Mouse (Mus musculus): Measurements from ENCODE around the gene Cebpb. TPM values are rescaled to one million over a fixed set of nuclear protein-coding genes. Genes with fewer than 3 reads are reported as not detected.

The Cebpb gene
- total and polyA plus RNA-seq, 2 experiments from 2014 or later, result 4.3 to 5.7 TPM

DNA sequence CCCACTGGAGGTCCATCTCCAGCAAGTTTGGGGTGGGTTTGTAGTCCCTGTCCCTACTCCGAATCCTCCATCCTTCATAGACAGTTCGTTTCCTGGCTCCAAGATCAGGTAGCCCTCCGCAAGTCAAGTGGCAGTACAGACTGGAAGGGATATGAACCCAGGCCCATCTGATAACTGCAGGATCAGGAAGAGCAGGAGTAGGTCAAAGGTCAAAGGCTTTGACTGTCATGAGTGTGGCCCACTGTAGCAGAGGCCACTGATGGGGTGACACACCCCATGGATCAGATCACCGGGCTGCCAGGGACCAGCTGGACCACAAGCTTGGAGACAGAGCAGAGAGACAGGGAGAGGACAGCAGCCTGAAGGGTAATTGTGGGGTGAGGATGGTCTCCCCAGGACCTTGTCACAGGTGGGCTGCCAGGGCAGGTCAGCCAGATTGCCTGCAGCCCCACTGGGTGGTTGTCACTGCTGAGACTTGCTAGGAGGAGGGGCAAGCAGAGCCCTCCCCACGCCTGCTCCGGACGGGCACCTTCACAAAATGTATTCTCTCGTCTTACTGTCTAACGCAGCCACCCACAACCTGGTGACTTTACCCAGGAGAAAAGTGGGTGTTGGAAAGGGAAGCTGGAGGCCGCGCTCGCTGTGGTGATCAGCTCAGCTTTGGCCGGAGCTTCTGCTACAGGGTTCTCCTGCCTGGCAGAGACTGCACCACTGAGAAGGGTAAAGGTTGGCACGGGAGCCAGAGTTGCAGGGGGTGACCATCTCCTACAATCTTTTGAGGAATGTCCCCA is 3.4 kb downstream of the Cebpb start:
- Histone ChIP-seq H3K9me3 (ENCODE audit: low read length) (no peaks in the 10 kb centered on the region), H3K9ac (no peak overlapping the region), H3K27ac (ENCODE audit: low read depth, low read length) (no peak overlapping the region), H3K4me1 (ENCODE audit: insufficient read depth) (no peaks in the 10 kb centered on the region), H3K36me3 (ENCODE audit: insufficient read depth) (no peaks in the 10 kb centered on the region), H3K4me3 (ENCODE audit: low read depth, low read length) (no peak overlapping the region), H3K4me2 (ENCODE audit: low read depth) (no peak overlapping the region), H3K27me3 (ENCODE audit: insufficient read depth, low read length) (peaks cover 23% of the 10 kb centered on the region)
- 87% methylated on average over 14 of the region's 14 CpGs for WGBS
- DNase-seq (no peak), ATAC-seq (no peak)
- no peak for TF ChIP-seq CTCF (IDR thresholded peaks at IDR 0.05; ENCODE audit: low read depth)

DNA sequence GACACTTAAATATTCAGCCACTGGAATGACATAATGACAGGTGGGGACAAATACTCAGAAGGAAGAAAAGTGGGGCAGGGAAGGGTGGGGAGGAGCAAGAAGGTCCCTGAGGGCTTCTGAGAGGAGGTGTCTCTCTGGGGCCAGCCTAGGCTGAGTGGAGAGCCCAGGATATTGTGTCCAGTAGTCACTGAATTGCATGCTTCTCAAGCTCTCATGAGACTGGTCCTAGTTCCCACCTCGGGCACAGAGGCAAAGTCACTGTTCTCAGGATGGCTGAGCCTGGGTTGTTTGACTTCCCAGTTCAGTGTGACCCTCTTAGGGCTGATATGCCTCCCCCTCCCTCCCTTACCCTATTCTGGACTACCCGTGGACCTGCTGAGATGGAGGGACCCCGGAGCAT is 4.1 kb downstream of the Cebpb start:
- no peak for ATAC-seq
- no peak for DNase-seq
- no peak overlapping the region for H3K9ac ChIP-seq
- peaks cover 23% of the 10 kb centered on the region for H3K27me3 ChIP-seq (ENCODE audit: insufficient read depth, low read length)
- H3K4me1 ChIP-seq (ENCODE audit: insufficient read depth), result no peaks in the 10 kb centered on the region
- no peak overlapping the region for H3K27ac ChIP-seq (ENCODE audit: low read depth, low read length)
- H3K9me3 ChIP-seq (ENCODE audit: low read length), result no peaks in the 10 kb centered on the region
- H3K4me3 ChIP-seq (ENCODE audit: low read depth, low read length), result no peak overlapping the region
- TF ChIP-seq CTCF (IDR thresholded peaks at IDR 0.05; ENCODE audit: low read depth), result no peak
- no peaks in the 10 kb centered on the region for H3K36me3 ChIP-seq (ENCODE audit: insufficient read depth)
- no peak overlapping the region for H3K4me2 ChIP-seq (ENCODE audit: low read depth)
- WGBS, result 75% methylated on average over 3 of the region's 3 CpGs

DNA sequence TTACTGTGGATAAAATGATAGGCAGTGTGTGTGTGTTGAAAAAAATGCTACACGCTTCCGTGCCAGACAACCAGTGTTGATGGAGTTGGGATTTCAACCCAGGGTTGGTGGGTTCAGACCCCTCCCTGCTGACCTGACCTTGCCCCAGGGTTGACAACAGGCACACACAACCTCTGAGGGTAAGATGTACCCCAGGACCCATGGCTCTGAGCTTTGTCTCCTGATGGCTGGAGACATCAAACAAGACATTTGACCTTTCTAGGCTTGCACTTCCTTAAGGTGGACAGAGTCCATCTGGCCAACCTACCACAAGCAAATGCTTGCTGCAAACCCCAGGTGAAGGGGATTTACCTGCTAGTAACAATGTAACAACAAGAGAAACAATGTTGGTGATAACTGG is 4.8 kb downstream of the Cebpb start:
- WGBS, result 90% methylated on average over 2 of the region's 2 CpGs
- no peak overlapping the region for H3K4me2 ChIP-seq (ENCODE audit: low read depth)
- DNase-seq (no peak), ATAC-seq (no peak)
- no peaks in the 10 kb centered on the region for H3K9me3 ChIP-seq (ENCODE audit: low read length)
- no peaks in the 10 kb centered on the region for H3K36me3 ChIP-seq (ENCODE audit: insufficient read depth)
- H3K27ac ChIP-seq (ENCODE audit: low read depth, low read length), result no peak overlapping the region
- H3K27me3 ChIP-seq (ENCODE audit: insufficient read depth, low read length), result peaks cover 23% of the 10 kb centered on the region
- H3K4me1 ChIP-seq (ENCODE audit: insufficient read depth), result no peaks in the 10 kb centered on the region
- H3K4me3 ChIP-seq (ENCODE audit: low read depth, low read length), result no peak overlapping the region
- no peak overlapping the region for H3K9ac ChIP-seq
- TF ChIP-seq CTCF (IDR thresholded peaks at IDR 0.05; ENCODE audit: low read depth), result no peak

DNA sequence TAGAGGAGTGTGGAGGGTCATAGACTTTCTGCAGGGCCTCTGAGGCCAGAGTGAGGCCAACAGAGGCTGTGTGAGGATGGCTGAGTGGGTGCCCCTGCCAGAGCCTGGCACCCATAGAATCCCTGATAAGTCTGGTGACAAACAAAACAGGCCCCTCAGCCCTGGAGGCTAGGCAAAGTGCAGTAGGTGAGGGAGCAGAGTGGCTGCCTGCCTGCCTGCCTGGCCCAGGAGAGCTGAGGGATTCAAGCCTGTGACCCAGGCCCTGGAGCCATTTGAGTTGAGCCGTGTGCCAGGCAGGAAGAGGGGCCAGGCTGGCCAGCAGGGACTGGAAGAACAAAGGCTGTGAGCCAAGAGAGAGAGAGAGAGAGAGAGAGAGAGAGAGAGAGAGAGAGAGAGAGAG is 5.5 kb downstream of the Cebpb start:
- Histone ChIP-seq H3K27me3 (ENCODE audit: insufficient read depth, low read length) (peaks cover 21% of the 10 kb centered on the region), H3K4me2 (ENCODE audit: low read depth) (no peak overlapping the region), H3K4me3 (ENCODE audit: low read depth, low read length) (no peak overlapping the region), H3K9me3 (ENCODE audit: low read length) (no peaks in the 10 kb centered on the region), H3K36me3 (ENCODE audit: insufficient read depth) (no peaks in the 10 kb centered on the region), H3K4me1 (ENCODE audit: insufficient read depth) (no peaks in the 10 kb centered on the region), H3K27ac (ENCODE audit: low read depth, low read length) (no peak overlapping the region), H3K9ac (no peak overlapping the region)
- no peak for TF ChIP-seq CTCF (IDR thresholded peaks at IDR 0.05; ENCODE audit: low read depth)
- 33% methylated on average over 1 of the region's 1 CpGs for WGBS
- no peak for ATAC-seq
- no peak for DNase-seq

- H3K27me3 ChIP-seq (ENCODE audit: insufficient read depth, low read length), result peaks cover 15% of the 10 kb centered on the region
- WGBS, result 95% methylated on average over 7 of the region's 7 CpGs
- DNase-seq, result no peak
Observed at GRCm38 (mm10) chr2:167694963-167695362, 6.2 kb downstream of the Cebpb start.

DNA sequence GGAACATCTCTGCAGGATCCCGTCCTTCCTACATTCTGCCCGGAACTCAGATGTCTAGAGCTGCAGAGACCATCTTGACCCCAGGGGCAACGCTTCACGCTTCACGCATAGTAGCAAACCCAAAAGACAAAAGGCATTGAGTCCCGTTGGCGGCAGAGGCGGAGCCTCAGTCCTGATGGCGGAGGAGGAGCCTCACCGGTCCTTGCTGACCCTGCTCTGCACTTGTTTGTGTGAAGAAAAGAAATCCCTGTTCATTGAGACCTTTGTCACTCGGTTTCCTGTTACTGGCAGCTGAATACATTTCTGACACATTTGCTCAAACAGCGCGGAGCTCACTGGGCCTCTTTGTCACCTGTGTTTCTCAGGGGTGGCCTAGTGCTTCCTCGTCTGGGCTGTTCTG is 6.8 kb downstream of the Cebpb start:
- Histone ChIP-seq H3K27ac (ENCODE audit: low read depth, low read length) (no peak overlapping the region), H3K4me3 (ENCODE audit: low read depth, low read length) (no peak overlapping the region), H3K27me3 (ENCODE audit: insufficient read depth, low read length) (peaks cover 11% of the 10 kb centered on the region), H3K9me3 (ENCODE audit: low read length) (no peaks in the 10 kb centered on the region), H3K36me3 (ENCODE audit: insufficient read depth) (no peaks in the 10 kb centered on the region), H3K4me1 (ENCODE audit: insufficient read depth) (no peaks in the 10 kb centered on the region), H3K9ac (no peak overlapping the region), H3K4me2 (ENCODE audit: low read depth) (no peak overlapping the region)
- TF ChIP-seq CTCF (IDR thresholded peaks at IDR 0.05; ENCODE audit: low read depth), result no peak
- DNase-seq (no peak), ATAC-seq (no peak)
- WGBS, result 76% methylated on average over 14 of the region's 14 CpGs

More at GRCm38 (mm10) chr2:167694963-167695362, 6.2 kb downstream of the Cebpb start:
- Histone ChIP-seq H3K4me2 (ENCODE audit: low read depth) (no peak overlapping the region), H3K36me3 (ENCODE audit: insufficient read depth) (no peaks in the 10 kb centered on the region), H3K9me3 (ENCODE audit: low read length) (no peaks in the 10 kb centered on the region), H3K9ac (no peak overlapping the region), H3K4me3 (ENCODE audit: low read depth, low read length) (no peak overlapping the region), H3K27ac (ENCODE audit: low read depth, low read length) (no peak overlapping the region), H3K4me1 (ENCODE audit: insufficient read depth) (no peaks in the 10 kb centered on the region)
- ATAC-seq, result no peak
- TF ChIP-seq CTCF (IDR thresholded peaks at IDR 0.05; ENCODE audit: low read depth), result no peak

DNA sequence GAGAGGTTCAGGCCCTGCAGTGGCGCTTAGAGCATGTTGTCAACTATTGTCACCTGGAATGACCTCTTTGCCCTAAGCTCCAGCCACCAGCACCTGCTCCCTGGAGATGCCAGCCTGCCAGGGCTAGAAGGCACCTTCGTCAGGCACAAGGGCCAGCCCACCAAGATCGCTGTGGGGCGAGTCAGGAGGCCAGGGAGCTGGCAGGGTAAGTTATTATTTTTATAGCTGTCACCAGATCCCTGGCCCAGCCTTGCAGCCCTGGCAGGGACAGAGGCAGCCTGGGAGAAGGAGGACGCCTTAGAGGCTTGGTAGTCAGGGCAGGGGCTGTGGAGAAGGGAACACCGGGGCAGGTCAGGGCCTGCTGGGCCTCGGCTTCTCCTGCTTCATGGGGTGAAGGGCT is 7.4 kb downstream of the Cebpb start:
- no peak overlapping the region for H3K4me2 ChIP-seq (ENCODE audit: low read depth)
- H3K4me3 ChIP-seq (ENCODE audit: low read depth, low read length), result no peak overlapping the region
- H3K4me1 ChIP-seq (ENCODE audit: insufficient read depth), result no peaks in the 10 kb centered on the region
- H3K36me3 ChIP-seq (ENCODE audit: insufficient read depth), result no peaks in the 10 kb centered on the region
- H3K9ac ChIP-seq, result no peak overlapping the region
- no peak for ATAC-seq
- no peak for TF ChIP-seq CTCF (IDR thresholded peaks at IDR 0.05; ENCODE audit: low read depth)
- 0 out of 2 replicates have a peak, but pooled peaks cover 5% of the 10 kb centered on the region for H3K27me3 ChIP-seq (ENCODE audit: insufficient read depth, low read length)
- WGBS, result 87% methylated on average over 7 of the region's 7 CpGs
- DNase-seq, result no peak
- no peaks in the 10 kb centered on the region for H3K9me3 ChIP-seq (ENCODE audit: low read length)
- H3K27ac ChIP-seq (ENCODE audit: low read depth, low read length), result no peak overlapping the region

Data from forebrain, postnatal 0 days (tissue).